Mouse (Mus musculus) CH12.LX (cell line): ENCODE data around the gene Ppm1l. TPM values are rescaled to one million over a fixed set of nuclear protein-coding genes. Genes with fewer than 3 reads are reported as not detected.

ENCODE experiments used
- DNase-seq: peaks from one replicate; pipeline ENCODE4 v3.0.0-alpha.2; 2013; ENCODE audit errors: extremely low read depth
- H3K27ac ChIP-seq: 2 replicates; pipeline ENCODE4 v1.5.1; 2012; ENCODE audit warnings: low read depth, mild to moderate bottlenecking, control low read depth, moderate library complexity; ENCODE audit not compliant: insufficient read depth
- H3K27me3 ChIP-seq: replicated peaks from 2 replicates; pipeline ENCODE3; 2012; ENCODE audit warnings: inconsistent platforms
- H3K36me3 ChIP-seq, 2 experiments: replicated peaks in 1 of 2; 2 replicates each; pipeline versions ENCODE3 to v1.6.1; 2012; ENCODE audit warnings: inconsistent platforms in 1 of 2, low read length in 1 of 2, mild to moderate bottlenecking in 1 of 2, mixed read lengths in 1 of 2, moderate library complexity in 1 of 2; ENCODE audit not compliant: control insufficient read depth in 1 of 2, insufficient read depth in 1 of 2
- H3K4me1 ChIP-seq, 2 experiments: 2 replicates each; pipeline ENCODE4 v1.6.1; 2012; ENCODE audit warnings: inconsistent platforms in 1 of 2, moderate library complexity in 1 of 2; ENCODE audit not compliant: insufficient read depth in 2 of 2, control insufficient read depth in 1 of 2
- H3K4me2 ChIP-seq: 2 replicates; pipeline ENCODE4 v1.6.1; 2012; ENCODE audit warnings: low read depth, mild to moderate bottlenecking, control low read depth; ENCODE audit not compliant: poor library complexity, insufficient read depth, severe bottlenecking
- H3K4me3 ChIP-seq, 3 experiments: fragments of 150-350 bp in 1 of 3; sonication (generic) in 1 of 3; replicated peaks in 1 of 3; 2 replicates each; pipeline versions ENCODE3 to v1.5.1; 2011 to 2012; ENCODE audit warnings: low read depth in 2 of 3, low read length in 2 of 3, mild to moderate bottlenecking in 2 of 3, moderate library complexity in 2 of 3, control low read depth in 1 of 3, improper control_type of control experiment in 1 of 3, inconsistent platforms in 1 of 3, mixed read lengths in 1 of 3; ENCODE audit not compliant: poor library complexity in 1 of 3
- H3K79me2 ChIP-seq: replicated peaks from 2 replicates; pipeline ENCODE4 v1.6.1; 2012; ENCODE audit warnings: mild to moderate bottlenecking, moderate library complexity; ENCODE audit not compliant: control insufficient read depth, poor library complexity, insufficient read depth, severe bottlenecking; ENCODE audit errors: extremely low read depth
- H3K9ac ChIP-seq: 2 replicates; pipeline ENCODE4 v1.6.1; 2012; ENCODE audit warnings: low read depth, mild to moderate bottlenecking, control low read depth, moderate library complexity; ENCODE audit not compliant: insufficient read depth
- H3K9me3 ChIP-seq: replicated peaks from 2 replicates; pipeline ENCODE3; 2012; ENCODE audit warnings: low read length, inconsistent platforms, mixed read lengths
- CHD1 ChIP-seq: IDR thresholded peaks from 2 replicates; pipeline ENCODE4 v1.6.1; 2012; ENCODE audit warnings: low read depth, low read length, improper control_type of control experiment, inconsistent platforms
- CHD2 ChIP-seq: IDR thresholded peaks from 2 replicates; pipeline ENCODE4 v1.6.1; 2011; ENCODE audit warnings: low read length, improper control_type of control experiment
- CTCF ChIP-seq, 2 experiments: IDR thresholded peaks in 1 of 2; conservative IDR thresholded peaks in 1 of 2; 2 replicates each; pipeline ENCODE4 v1.5.1; 2011 to 2012; ENCODE audit warnings: low read depth in 2 of 2, low read length in 2 of 2, improper control_type of control experiment in 1 of 2, inconsistent platforms in 1 of 2, mild to moderate bottlenecking in 1 of 2, moderate library complexity in 1 of 2
- E2F4 ChIP-seq: IDR thresholded peaks from 2 replicates; pipeline ENCODE4 v1.6.1; 2011; ENCODE audit warnings: low read depth, low read length, improper control_type of control experiment; ENCODE audit not compliant: insufficient replicate concordance
- ELF1 ChIP-seq: IDR thresholded peaks from 2 replicates; pipeline ENCODE4 v1.6.1; 2014; ENCODE audit warnings: low read depth, mild to moderate bottlenecking, inconsistent platforms, low read length, improper control_type of control experiment
- EP300 ChIP-seq: IDR thresholded peaks from 2 replicates; pipeline ENCODE4 v1.6.1; 2011; ENCODE audit warnings: low read length, improper control_type of control experiment
- ETS1 ChIP-seq: conservative IDR thresholded peaks from 2 replicates; pipeline ENCODE4 v1.6.1; 2012; ENCODE audit warnings: low read depth, mild to moderate bottlenecking, inconsistent platforms, low read length, improper control_type of control experiment, moderate library complexity
- JUND ChIP-seq: conservative IDR thresholded peaks from 2 replicates; pipeline ENCODE4 v1.6.1; 2011; ENCODE audit warnings: low read depth, low read length, improper control_type of control experiment
- KAT2A ChIP-seq: IDR thresholded peaks from 2 replicates; pipeline ENCODE4 v1.6.1; 2012; ENCODE audit warnings: low read length, improper control_type of control experiment, inconsistent platforms; ENCODE audit not compliant: insufficient replicate concordance
- MAX ChIP-seq: IDR thresholded peaks from 2 replicates; pipeline ENCODE4 v1.6.1; 2011; ENCODE audit warnings: low read length, improper control_type of control experiment
- MAZ ChIP-seq: IDR thresholded peaks from 2 replicates; pipeline ENCODE4 v1.6.1; 2012; ENCODE audit warnings: low read depth, mild to moderate bottlenecking, inconsistent platforms, low read length, improper control_type of control experiment, moderate library complexity
- MEF2A ChIP-seq: IDR thresholded peaks from 2 replicates; pipeline ENCODE4 v1.6.1; 2014; ENCODE audit warnings: low read depth, mild to moderate bottlenecking, inconsistent platforms, low read length, improper control_type of control experiment, borderline replicate concordance
- MYC ChIP-seq: IDR thresholded peaks from 2 replicates; pipeline ENCODE4 v1.6.1; 2011; ENCODE audit warnings: low read depth, mild to moderate bottlenecking, improper control_type of control experiment, low read length
- NELFE ChIP-seq: IDR thresholded peaks from 2 replicates; pipeline ENCODE4 v1.6.1; 2011; ENCODE audit warnings: low read depth, low read length, improper control_type of control experiment
- NRF1 ChIP-seq: IDR thresholded peaks from 2 replicates; pipeline ENCODE4 v1.6.1; 2014; ENCODE audit warnings: low read depth, mild to moderate bottlenecking, inconsistent platforms, low read length, improper control_type of control experiment, moderate library complexity
- RAD21 ChIP-seq: IDR thresholded peaks from 2 replicates; pipeline ENCODE4 v1.6.1; 2011; ENCODE audit warnings: low read depth, mild to moderate bottlenecking, low read length, improper control_type of control experiment, moderate library complexity
- SIN3A ChIP-seq: IDR thresholded peaks from 2 replicates; pipeline ENCODE4 v1.6.1; 2012; ENCODE audit warnings: low read length, improper control_type of control experiment, inconsistent platforms
- TBP ChIP-seq: conservative IDR thresholded peaks from 2 replicates; pipeline ENCODE4 v1.6.1; 2011; ENCODE audit warnings: low read depth, low read length, improper control_type of control experiment
- TCF12 ChIP-seq: IDR thresholded peaks from 2 replicates; pipeline ENCODE4 v1.6.1; 2014; ENCODE audit warnings: low read depth, mild to moderate bottlenecking, inconsistent platforms, low read length, improper control_type of control experiment
- USF1 ChIP-seq: IDR thresholded peaks from 2 replicates; pipeline ENCODE4 v1.6.1; 2014; ENCODE audit warnings: low read depth, mild to moderate bottlenecking, inconsistent platforms, low read length, improper control_type of control experiment
- USF2 ChIP-seq: conservative IDR thresholded peaks from 2 replicates; pipeline ENCODE4 v1.6.1; 2011; ENCODE audit warnings: low read depth, low read length, improper control_type of control experiment
- ZKSCAN1 ChIP-seq: IDR thresholded peaks from 2 replicates; pipeline ENCODE4 v1.6.1; 2012; ENCODE audit warnings: low read depth, inconsistent platforms, low read length, improper control_type of control experiment, borderline replicate concordance
- ZNF384 ChIP-seq: IDR thresholded peaks from 2 replicates; pipeline ENCODE4 v1.6.1; 2012; ENCODE audit warnings: low read depth, low read length, improper control_type of control experiment, inconsistent platforms
- dilution Hi-C: fragments of 300-500 bp; cut with MboI; formaldehyde crosslinking; loops from 2 replicates; pipeline ENCODE4 v1.14.3; 2020; ENCODE audit warnings: low sequenced_read_pairs; ENCODE audit not compliant: extremely low pct_unique_long_range_greater_than_20kb, extremely low pct_ligation_motif_present
- in situ Hi-C: fragments of 300-500 bp; cut with MboI; formaldehyde crosslinking; loops from 3 replicates; pipeline ENCODE4 v1.14.3; 2019; ENCODE audit warnings: low sequenced_read_pairs, low pct_ligation_motif_present, low pct_unique_long_range_greater_than_20kb, mixed read lengths
- polyA plus RNA-seq: library from polyadenylated mRNA; unstranded; fragments of >175 nt; gene quantifications from 2 replicates; pipeline ENCODE4 v1.2.1, GENCODE M21; 2012; ENCODE audit warnings: low read depth; ENCODE audit not compliant: insufficient read length
- total RNA-seq, 2 experiments: library from RNA; depleted of rRNA; stranded (reverse); fragments of 300-350 nt in 1 of 2; fragments of >200 nt in 1 of 2; gene quantifications; 2 replicates each; pipeline ENCODE4 v1.2.3; 2012 to 2014

Ppm1l gene
- total and polyA plus RNA-seq, 3 experiments, result 0.68 to 2.4 (median 1.7) TPM

GRCm38 (mm10) chr3:69318131-69318951 lies 1.7 kb downstream of the Ppm1l start:
- no peak for DNase-seq
- Histone ChIP-seq H3K4me3 (no peak overlapping the region), H3K27me3 (peaks cover 15% of the 10 kb centered on the region), H3K4me1 (peaks cover 4 to 26% of the 10 kb centered on the region in 2 experiments), H3K4me2 (no peak overlapping the region), H3K9ac (no peak overlapping the region), H3K27ac (no peak overlapping the region), H3K9me3 (no peaks in the 10 kb centered on the region), H3K79me2 (no peaks in the 10 kb centered on the region), H3K36me3 (no peaks in the 10 kb centered on the region)
- TF ChIP-seq USF2, result no peak
- no peak for TF ChIP-seq ELF1
- TF ChIP-seq ZKSCAN1, result no peak
- TF ChIP-seq NRF1, result no peak
- no peak for TF ChIP-seq MAX
- TF ChIP-seq RAD21, result no peak
- TF ChIP-seq CHD1, result no peak
- TF ChIP-seq E2F4, result no peak
- no peak for TF ChIP-seq USF1
- no peak for TF ChIP-seq TCF12
- TF ChIP-seq CTCF (conservative IDR thresholded peaks at IDR 0.05 in 1 of 2, IDR thresholded peaks at IDR 0.05 in 1 of 2; ENCODE audit: low read depth in 2 of 2, low read length in 2 of 2), result no peak
- no peak for TF ChIP-seq NELFE
- no peak for TF ChIP-seq TBP
- dilution Hi-C loops (no loop called here), in situ Hi-C loops (no loop called here)

GRCm38 (mm10) chr3:69319061-69319720 lies 2.5 kb downstream of the Ppm1l start:
- Histone ChIP-seq H3K27me3 (peaks cover 15% of the 10 kb centered on the region), H3K36me3 (no peaks in the 10 kb centered on the region), H3K9ac (no peak overlapping the region), H3K9me3 (no peaks in the 10 kb centered on the region), H3K4me2 (no peak overlapping the region), H3K79me2 (no peaks in the 10 kb centered on the region), H3K27ac (no peak overlapping the region), H3K4me3 (no peak overlapping the region), H3K4me1 (peaks cover 4 to 26% of the 10 kb centered on the region in 2 experiments)
- TF ChIP-seq MAZ, result no peak
- no peak for TF ChIP-seq CTCF (conservative IDR thresholded peaks at IDR 0.05 in 1 of 2, IDR thresholded peaks at IDR 0.05 in 1 of 2; ENCODE audit: low read depth in 2 of 2, low read length in 2 of 2)
- TF ChIP-seq ZNF384, result no peak
- TF ChIP-seq NELFE, result no peak
- TF ChIP-seq CHD2, result no peak
- TF ChIP-seq SIN3A, result no peak
- no peak for TF ChIP-seq JUND
- no peak for TF ChIP-seq ETS1
- no peak for TF ChIP-seq KAT2A
- TF ChIP-seq MEF2A, result no peak
- TF ChIP-seq MYC, result no peak
- no peak for TF ChIP-seq EP300
- in situ Hi-C loops, result no loop called here
- DNase-seq, result no peak
- dilution Hi-C loops, result no loop called here
